Mouse (Mus musculus): ENCODE results near the gene Hist1h3f.

DNA sequence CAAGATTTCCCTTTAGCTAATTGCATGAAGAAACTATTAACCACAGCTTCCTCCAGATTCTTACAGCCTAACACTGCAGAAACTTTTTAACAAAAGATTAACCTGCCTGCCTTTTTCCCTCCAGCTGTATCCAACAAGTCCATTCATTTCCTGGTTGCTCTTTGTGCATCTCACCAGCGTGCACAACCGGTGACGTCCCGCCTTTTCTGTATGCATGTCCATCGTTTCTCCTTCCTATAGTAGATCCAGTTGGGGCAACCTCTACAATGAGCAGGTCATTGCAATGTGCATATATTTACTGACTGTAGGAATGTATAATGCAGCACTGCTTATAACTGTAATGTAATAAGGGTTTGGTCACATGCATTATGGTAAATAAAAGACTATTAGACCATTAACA is 19.9 kb upstream of the Hist1h3f start:
- TF ChIP-seq CTCF (conservative IDR thresholded peaks at IDR 0.05; ENCODE audit: insufficient read depth, insufficient read length, low read depth, low read length) (no peak), POLR2A (IDR thresholded peaks at IDR 0.05; ENCODE audit: low read depth, low read length) (no peak)
